Mouse (Mus musculus) brain, embryonic 14.5 days (tissue): Measurements from ENCODE around the gene Elmo2.

Experiments used
- CTCF ChIP-seq: fragments of 200-500 bp; IDR thresholded peaks from 2 replicates; pipeline ENCODE4 v1.5.1; 2012; ENCODE audit warnings: inconsistent platforms, mild to moderate bottlenecking, moderate library complexity, borderline replicate concordance; ENCODE audit not compliant: insufficient read depth, insufficient read length; ENCODE audit errors: extremely low read depth
- POLR2A ChIP-seq: fragments of 200-500 bp; IDR thresholded peaks from 2 replicates; pipeline ENCODE4 v1.6.1; 2012; ENCODE audit warnings: mild to moderate bottlenecking, inconsistent platforms, borderline replicate concordance; ENCODE audit not compliant: poor library complexity, insufficient read depth, insufficient read length, severe bottlenecking; ENCODE audit errors: extremely low read depth

DNA sequence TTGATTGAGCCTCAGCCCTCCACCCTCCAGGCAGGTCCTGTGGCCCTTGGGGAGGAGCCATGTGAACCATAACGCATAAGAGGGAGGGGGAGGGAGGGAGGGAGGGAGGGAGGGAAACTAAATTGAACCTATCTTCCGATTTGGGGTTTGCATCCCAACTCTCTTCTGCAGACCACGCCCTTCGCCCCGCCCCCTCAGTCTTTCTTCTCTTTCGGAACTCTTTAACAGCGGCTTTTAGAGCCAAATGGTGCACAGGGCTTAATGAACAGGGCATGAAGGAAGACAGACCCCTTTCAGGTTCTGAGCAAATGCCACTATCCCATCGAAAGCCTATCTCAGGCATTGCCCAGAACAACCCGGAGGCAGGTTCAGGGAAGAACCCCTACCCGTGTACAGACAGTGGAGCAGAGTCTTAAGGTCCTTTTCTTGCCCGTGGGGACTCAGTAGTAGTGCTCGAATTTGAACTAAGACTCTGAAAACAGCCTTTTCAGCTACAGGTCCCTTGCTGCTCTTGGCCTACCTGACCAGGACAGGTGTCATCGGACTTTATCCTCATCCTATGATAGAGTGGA is 41.7 kb upstream of the Elmo2 start:
- TF ChIP-seq POLR2A (no peak), CTCF (no peak)
